ENCODE assay signal across 12 mouse cellular contexts in genomic region chr8:70821992-70822391, GRCm38 (mm10). TPM values are rescaled to one million over a fixed set of nuclear protein-coding genes. Genes with fewer than 3 reads are reported as not detected.
DNase-seq lines count a peak whose midpoint lies in the region; ATAC-seq and TF ChIP-seq lines count a peak whose summit lies in the region.
"Had no signal": no experiment of that assay in that cellular context is flagged by ENCODE, and none has a peak within 500 bp of the region (broad histone marks: within the 10 kb centered on the region; RNA-seq: fewer than 3 reads in every experiment).

No protein-coding gene starts in this region.

- peaks cover 18% of the 10 kb centered on the region for H3K9me3 ChIP-seq in heart, embryonic 13.5 days
- no peaks in the 10 kb centered on the region for H3K9me3 ChIP-seq in neural tube, embryonic 15.5 days (replicated peaks)
- H3K9me3 ChIP-seq in intestine, embryonic 15.5 days: 0 out of 2 replicates have a peak, but pooled peaks cover 1% of the 10 kb centered on the region
- H3K9me3 ChIP-seq: lung, embryonic 15.5 days had no signal

- H3K27ac ChIP-seq in heart, embryonic 13.5 days (replicated peaks): no peak overlapping the region
- H3K27ac ChIP-seq in heart, adult 2 months: no peak overlapping the region
- no peak overlapping the region for H3K27ac ChIP-seq in neural tube, embryonic 15.5 days (replicated peaks)
- H3K27ac ChIP-seq in intestine, embryonic 15.5 days: no peak overlapping the region
- H3K27ac ChIP-seq: lung, embryonic 15.5 days had no signal

- no peak for DNase-seq in heart, adult 2 months
- no peak for DNase-seq in neural tube, embryonic 10.5 days (ENCODE audit: extremely low spot score, low spot score)
- DNase-seq in thymus, postnatal 10 days (ENCODE audit: low spot score in 2 of 2): no peak
- DNase-seq in left cerebral cortex, adult 9 months (ENCODE audit: low spot score in 2 of 2): no peak

- H3K4me1 ChIP-seq in heart, embryonic 13.5 days: peaks cover 9% of the 10 kb centered on the region
- no peaks in the 10 kb centered on the region for H3K4me1 ChIP-seq in heart, adult 2 months (ENCODE audit: control insufficient read depth, insufficient read depth, low read length)
- H3K4me1 ChIP-seq in neural tube, embryonic 15.5 days: peaks cover 2% of the 10 kb centered on the region
- H3K4me1 ChIP-seq in intestine, embryonic 15.5 days (replicated peaks): peaks cover 11% of the 10 kb centered on the region

- H3K79me2 ChIP-seq in heart, adult 2 months (replicated peaks; ENCODE audit: control insufficient read depth, insufficient read depth, low read length): no peaks in the 10 kb centered on the region

- intact Hi-C loops in heart, adult 2 months (cut with DNase I): loop anchor here (1.0 to 2.0 kb wide), 3 partner anchors 19 to 102 kb away; no protein-coding TSS in a partner anchor

- peaks cover 65% of the 10 kb centered on the region for H3K27me3 ChIP-seq in heart, embryonic 13.5 days (replicated peaks)
- no peaks in the 10 kb centered on the region; the same call in 1 of the 2 replicates for H3K27me3 ChIP-seq in heart, adult 2 months (ENCODE audit: control insufficient read depth, insufficient read depth, low read length)
- peaks cover 30% of the 10 kb centered on the region for H3K27me3 ChIP-seq in neural tube, embryonic 15.5 days (replicated peaks)
- H3K27me3 ChIP-seq in intestine, embryonic 15.5 days (replicated peaks): peaks cover 5% of the 10 kb centered on the region

- no peak for TF ChIP-seq EP300 in heart, adult 2 months (IDR thresholded peaks at IDR 0.05; ENCODE audit: insufficient read depth, low read depth, low read length)

- H3K9ac ChIP-seq in heart, embryonic 13.5 days: 0 out of 2 replicates have a peak overlapping the region, but pooled peaks have one; percentile 24
- H3K9ac ChIP-seq in heart, adult 2 months (ENCODE audit: low read depth, low read length): no peak overlapping the region
- no peak overlapping the region for H3K9ac ChIP-seq in neural tube, embryonic 15.5 days (replicated peaks)
- H3K9ac ChIP-seq in intestine, embryonic 15.5 days: peak overlapping the region; percentile 20; the same call in 1 of the 2 replicates
- H3K9ac ChIP-seq: forebrain, postnatal 0 days; lung, embryonic 15.5 days had no signal

- no peak overlapping the region for H3K4me2 ChIP-seq in heart, embryonic 13.5 days
- no peak overlapping the region for H3K4me2 ChIP-seq in neural tube, embryonic 15.5 days
- no peak overlapping the region for H3K4me2 ChIP-seq in intestine, embryonic 15.5 days (replicated peaks)
- H3K4me2 ChIP-seq: heart, embryonic 11.5 days; lung, embryonic 15.5 days had no signal

- no peak for TF ChIP-seq CTCF in heart, adult 2 months (IDR thresholded peaks at IDR 0.05)

- TF ChIP-seq POLR2A in heart, adult 2 months (IDR thresholded peaks at IDR 0.05; ENCODE audit: insufficient read depth, low read depth, low read length): no peak

- 30% methylated on average over 11 of the region's 11 CpGs for WGBS in heart, embryonic 13.5 days
- WGBS in heart, adult 2 months: 32% methylated on average over 11 of the region's 11 CpGs
- 50% methylated on average over 11 of the region's 11 CpGs for WGBS in neural tube, embryonic 15.5 days
- WGBS in intestine, embryonic 15.5 days: 43% methylated on average over 11 of the region's 11 CpGs

- no peaks in the 10 kb centered on the region for H3K36me3 ChIP-seq in heart, embryonic 13.5 days
- H3K36me3 ChIP-seq in heart, adult 2 months (ENCODE audit: control insufficient read depth, insufficient read depth, low read length): no peaks in the 10 kb centered on the region
- H3K36me3 ChIP-seq in neural tube, embryonic 15.5 days: no peaks in the 10 kb centered on the region
- no peaks in the 10 kb centered on the region for H3K36me3 ChIP-seq in intestine, embryonic 15.5 days
- H3K36me3 ChIP-seq: lung, embryonic 15.5 days had no signal

- no peak overlapping the region for H3K4me3 ChIP-seq in heart, embryonic 13.5 days
- H3K4me3 ChIP-seq in heart, adult 2 months: no peak overlapping the region
- no peak overlapping the region for H3K4me3 ChIP-seq in neural tube, embryonic 15.5 days (replicated peaks)
- no peak overlapping the region for H3K4me3 ChIP-seq in intestine, embryonic 15.5 days (replicated peaks)
- H3K4me3 ChIP-seq: lung, embryonic 15.5 days had no signal

- ATAC-seq in heart, embryonic 13.5 days (ENCODE audit: extremely low read depth, insufficient number of reproducible peaks, low FRiP score, low TSS enrichment): no peak
- ATAC-seq in neural tube, embryonic 15.5 days (ENCODE audit: low FRiP score): 0 out of 2 replicates have a peak, but pooled peaks have one; percentile 13
- no peak for ATAC-seq in intestine, embryonic 15.5 days

RNA-seq across cellular contexts. Expression of gene Il12rb1, which starts 13.7 kb away (rescaled TPM):
- not detected in 2 replicates for polyA plus RNA-seq in heart, embryonic 13.5 days (2015; fragmentation: Nextera tagmentation; extraction: Ambion mirVana)
- total RNA-seq in heart, adult 2 months (2021): not detected
- 0.15 and 0.16 TPM in 2 replicates for polyA plus RNA-seq in heart, adult 2 months (2012; rRNA removed)
- 0.14 and 1.4 TPM in 2 replicates for polyA plus RNA-seq in neural tube, embryonic 15.5 days (2015; fragmentation: Nextera tagmentation; extraction: Ambion mirVana)
- 0.29 and 0.40 TPM in 2 replicates for polyA plus RNA-seq in intestine, embryonic 15.5 days (2015; fragmentation: Nextera tagmentation; extraction: Ambion mirVana)
- polyA plus RNA-seq: forebrain, postnatal 0 days; heart, embryonic 11.5 days had no signal

RNA-seq across cellular contexts. Expression of gene Mast3, which starts 17.1 kb away (rescaled TPM):
- 5.6 and 6.7 TPM in 2 replicates for polyA plus RNA-seq in heart, embryonic 13.5 days (2015; fragmentation: Nextera tagmentation; extraction: Ambion mirVana)
- 1 to 10 TPM; 6.0 to 7.4 TPM for total RNA-seq in heart, adult 2 months (2021)
- polyA plus RNA-seq in heart, adult 2 months (2012; rRNA removed): 12.7 and 13.9 TPM in 2 replicates
- polyA plus RNA-seq in neural tube, embryonic 15.5 days (2015; fragmentation: Nextera tagmentation; extraction: Ambion mirVana): 18.9 and 21.0 TPM in 2 replicates
- 13.2 and 16.8 TPM in 2 replicates for polyA plus RNA-seq in intestine, embryonic 15.5 days (2015; fragmentation: Nextera tagmentation; extraction: Ambion mirVana)

RNA-seq across cellular contexts. Expression of gene Arrdc2, which starts 17.5 kb away (rescaled TPM):
- polyA plus RNA-seq in heart, embryonic 13.5 days (2015; fragmentation: Nextera tagmentation; extraction: Ambion mirVana): 1.9 and 2.4 TPM in 2 replicates
- 10 to 100 TPM in 1 of 2 experiments, 1 to 10 TPM in 1; 8.9 to 18.6 TPM for total RNA-seq in heart, adult 2 months (2021)
- 15.2 and 36.2 TPM in 2 replicates for polyA plus RNA-seq in heart, adult 2 months (2012; rRNA removed)
- 7.8 and 8.5 TPM in 2 replicates for polyA plus RNA-seq in neural tube, embryonic 15.5 days (2015; fragmentation: Nextera tagmentation; extraction: Ambion mirVana)
- 7.5 TPM in 2 replicates for polyA plus RNA-seq in intestine, embryonic 15.5 days (2015; fragmentation: Nextera tagmentation; extraction: Ambion mirVana)

RNA-seq across cellular contexts. Expression of gene Kcnn1, which starts 41.1 kb away (rescaled TPM):
- polyA plus RNA-seq in heart, embryonic 13.5 days (2015; fragmentation: Nextera tagmentation; extraction: Ambion mirVana): 1.5 TPM in 2 replicates
- 10 to 100 TPM; 12.6 to 14.7 TPM for total RNA-seq in heart, adult 2 months (2021)
- polyA plus RNA-seq in heart, adult 2 months (2012; rRNA removed): 21.5 and 29.0 TPM in 2 replicates
- polyA plus RNA-seq in neural tube, embryonic 15.5 days (2015; fragmentation: Nextera tagmentation; extraction: Ambion mirVana): 17.6 and 18.6 TPM in 2 replicates
- polyA plus RNA-seq in intestine, embryonic 15.5 days (2015; fragmentation: Nextera tagmentation; extraction: Ambion mirVana): 2.0 TPM in 2 replicates
- total RNA-seq: neutrophil, adult 5-6 weeks had no signal
- polyA plus RNA-seq: inflammation-experienced regulatory T-cells, adult 6 months had no signal

RNA-seq across cellular contexts. Expression of gene Pik3r2, which starts 45.5 kb away (rescaled TPM):
- polyA plus RNA-seq in heart, embryonic 13.5 days (2015; fragmentation: Nextera tagmentation; extraction: Ambion mirVana): 34.9 and 36.5 TPM in 2 replicates
- total RNA-seq in heart, adult 2 months (2021): 10 to 100 TPM; 22.0 to 22.4 TPM
- 34.3 and 45.5 TPM in 2 replicates for polyA plus RNA-seq in heart, adult 2 months (2012; rRNA removed)
- polyA plus RNA-seq in neural tube, embryonic 15.5 days (2015; fragmentation: Nextera tagmentation; extraction: Ambion mirVana): 97.5 and 102 TPM in 2 replicates
- polyA plus RNA-seq in intestine, embryonic 15.5 days (2015; fragmentation: Nextera tagmentation; extraction: Ambion mirVana): 53.1 and 55.3 TPM in 2 replicates

Comparison
In these comparisons a context has a peak if more than half of its experiments do, and no peak if none do; other contexts are left out.
1. H3K9ac ChIP-seq: peak in heart, embryonic 13.5 days (single experiment) and intestine, embryonic 15.5 days (single experiment); none in heart, adult 2 months (single experiment) and neural tube, embryonic 15.5 days (single experiment).